24 mouse cellular contexts compared by ENCODE assay signal in the genomic region with DNA sequence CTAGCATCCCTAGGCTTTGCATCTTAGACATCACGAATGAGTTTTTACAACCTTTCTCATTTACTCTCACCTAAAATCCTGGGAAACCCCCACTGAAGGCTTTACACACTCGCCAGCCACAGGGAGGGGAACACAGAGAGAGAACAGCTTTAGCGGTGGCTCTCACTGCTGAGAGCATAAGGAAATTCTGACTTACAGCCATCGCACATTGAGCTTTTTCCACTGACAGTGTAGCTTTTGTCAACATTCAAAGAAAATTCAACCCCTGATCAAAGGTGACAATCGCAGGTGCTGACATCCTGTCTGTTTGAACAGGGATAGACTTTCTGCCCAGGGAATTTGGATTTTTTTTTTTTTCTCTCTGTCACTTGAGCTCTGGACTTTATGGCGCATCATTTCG. TPM values are rescaled to one million over a fixed set of nuclear protein-coding genes. Genes with fewer than 3 reads are reported as not detected.
DNase-seq lines count a peak whose midpoint lies in the region; ATAC-seq and TF ChIP-seq lines count a peak whose summit lies in the region.
"Had no signal": no experiment of that assay in that cellular context is flagged by ENCODE, and none has a peak within 500 bp of the region (broad histone marks: within the 10 kb centered on the region; RNA-seq: fewer than 3 reads in every experiment).

No protein-coding gene starts in this region.

- no peak for DNase-seq in thymus, adult 2 months
- DNase-seq in thymus, adult 18-20 months: no peak
- DNase-seq in T-cell, adult 2 months (ENCODE audit: low spot score): peak; percentile 55
- no peak for DNase-seq in liver, embryonic 13.5 days
- no peak for DNase-seq in ovary, postnatal 10 days (ENCODE audit: low spot score)
- DNase-seq in stomach, postnatal 0 days (ENCODE audit: low spot score): no peak
- no peak for DNase-seq in kidney, adult 8-10 months
- DNase-seq: cerebellum, adult 11 months; cerebellum, adult 9-11 months; gastrocnemius, postnatal 14 days; heart, adult 2 months; heart, postnatal 36 days; kidney, postnatal 4 days; lung, postnatal 36 days had no signal

- 60% methylated on average over 7 of the region's 7 CpGs for WGBS in thymus, adult 2 months
- WGBS in liver, embryonic 13.5 days (ENCODE audit: insufficient replicate concordance): 78% methylated on average over 7 of the region's 7 CpGs
- 71% methylated on average over 7 of the region's 7 CpGs for WGBS in olfactory bulb, adult 2 months
- 66% methylated on average over 7 of the region's 7 CpGs for WGBS in stomach, postnatal 0 days

- H3K4me1 ChIP-seq in thymus, adult 2 months (replicated peaks; ENCODE audit: control insufficient read depth, insufficient read depth, low read length): peaks cover 49% of the 10 kb centered on the region
- peaks cover 50% of the 10 kb centered on the region for H3K4me1 ChIP-seq in liver, embryonic 13.5 days (replicated peaks)
- H3K4me1 ChIP-seq in olfactory bulb, adult 2 months (ENCODE audit: control insufficient read depth, insufficient read depth, low read length): peaks cover 14% of the 10 kb centered on the region; the same call in 1 of the 2 replicates
- no peaks in the 10 kb centered on the region for H3K4me1 ChIP-seq in stomach, postnatal 0 days (replicated peaks; ENCODE audit: control insufficient read depth, insufficient read depth)
- H3K4me1 ChIP-seq: forebrain, embryonic 15.5 days; midbrain, embryonic 13.5 days; neural tube, embryonic 12.5 days had no signal

- no peaks in the 10 kb centered on the region for H3K36me3 ChIP-seq in thymus, adult 2 months (ENCODE audit: control insufficient read depth, insufficient read depth, low read length)
- peaks cover 12% of the 10 kb centered on the region; the same call in 1 of the 2 replicates for H3K36me3 ChIP-seq in liver, embryonic 13.5 days
- no peaks in the 10 kb centered on the region for H3K36me3 ChIP-seq in stomach, postnatal 0 days (ENCODE audit: control insufficient read depth, insufficient read depth, low read length)
- H3K36me3 ChIP-seq: forebrain, embryonic 15.5 days; hindbrain, embryonic 13.5 days; intestine, embryonic 15.5 days; limb, embryonic 13.5 days; lung, embryonic 15.5 days; midbrain, embryonic 13.5 days; neural tube, embryonic 12.5 days had no signal

- H3K9me3 ChIP-seq in liver, embryonic 13.5 days (replicated peaks): peaks cover 4% of the 10 kb centered on the region; the same call in 1 of the 2 replicates
- H3K9me3 ChIP-seq in stomach, postnatal 0 days (ENCODE audit: control insufficient read depth, low read length): no peaks in the 10 kb centered on the region
- H3K9me3 ChIP-seq: forebrain, embryonic 15.5 days; hindbrain, embryonic 13.5 days; intestine, embryonic 15.5 days; limb, embryonic 13.5 days; midbrain, embryonic 13.5 days had no signal

- peak overlapping the region; percentile 66 for H3K27ac ChIP-seq in thymus, adult 2 months (ENCODE audit: control insufficient read depth, insufficient read depth, low read length)
- H3K27ac ChIP-seq in liver, embryonic 13.5 days: peak overlapping the region; percentile 7
- peak overlapping the region; percentile 35; the same call in 1 of the 2 replicates for H3K27ac ChIP-seq in olfactory bulb, adult 2 months (ENCODE audit: insufficient read depth, low read depth, low read length)
- no peak overlapping the region for H3K27ac ChIP-seq in stomach, postnatal 0 days (replicated peaks)
- H3K27ac ChIP-seq: embryonic facial prominence, embryonic 10.5 days; forebrain, embryonic 15.5 days; heart, adult 2 months; hindbrain, embryonic 13.5 days; intestine, embryonic 15.5 days; limb, embryonic 13.5 days; lung, embryonic 15.5 days; midbrain, embryonic 13.5 days; neural tube, embryonic 12.5 days had no signal

- no peak for ATAC-seq in liver, embryonic 13.5 days (ENCODE audit: low read depth)
- ATAC-seq in stomach, postnatal 0 days (ENCODE audit: low FRiP score, low TSS enrichment): no peak
- ATAC-seq: forebrain, embryonic 15.5 days; intestine, embryonic 15.5 days; midbrain, embryonic 13.5 days had no signal

- no peak for TF ChIP-seq POLR2A in thymus, adult 2 months (IDR thresholded peaks at IDR 0.05; ENCODE audit: control insufficient read depth, extremely low read depth, insufficient read depth, low read length, poor library complexity)
- TF ChIP-seq POLR2A in olfactory bulb, adult 2 months (IDR thresholded peaks at IDR 0.05; ENCODE audit: insufficient read depth, low read depth, low read length): no peak

- H3K27me3 ChIP-seq in thymus, adult 2 months (ENCODE audit: control insufficient read depth, insufficient read depth, low read length): no peaks in the 10 kb centered on the region
- H3K27me3 ChIP-seq in liver, embryonic 13.5 days: no peaks in the 10 kb centered on the region
- H3K27me3 ChIP-seq in stomach, postnatal 0 days (ENCODE audit: control insufficient read depth, insufficient read depth, low read length): no peaks in the 10 kb centered on the region
- H3K27me3 ChIP-seq: forebrain, embryonic 15.5 days; hindbrain, embryonic 13.5 days; intestine, embryonic 15.5 days; limb, embryonic 13.5 days; lung, embryonic 15.5 days; megakaryocyte, embryonic 14.5 days; midbrain, embryonic 13.5 days; neural tube, embryonic 12.5 days had no signal

- 0 out of 2 replicates have a peak overlapping the region, but pooled peaks have one; percentile 11 for H3K4me2 ChIP-seq in liver, embryonic 13.5 days
- H3K4me2 ChIP-seq in stomach, postnatal 0 days (replicated peaks; ENCODE audit: low read depth): no peak overlapping the region
- H3K4me2 ChIP-seq: forebrain, embryonic 15.5 days; hindbrain, embryonic 13.5 days; intestine, embryonic 15.5 days; limb, embryonic 13.5 days; lung, embryonic 15.5 days; midbrain, embryonic 13.5 days; neural tube, embryonic 12.5 days had no signal

- H3K9ac ChIP-seq in liver, embryonic 13.5 days: no peak overlapping the region
- no peak overlapping the region for H3K9ac ChIP-seq in stomach, postnatal 0 days (ENCODE audit: low read length)
- H3K9ac ChIP-seq: forebrain, embryonic 15.5 days; hindbrain, embryonic 13.5 days; intestine, embryonic 15.5 days; limb, embryonic 13.5 days; lung, embryonic 15.5 days; midbrain, embryonic 13.5 days; neural tube, embryonic 12.5 days had no signal

- no peak for TF ChIP-seq CTCF in thymus, adult 2 months (IDR thresholded peaks at IDR 0.05; ENCODE audit: borderline replicate concordance, control insufficient read depth, extremely low read depth, insufficient read depth, low read length, poor library complexity)
- no peak for TF ChIP-seq CTCF in olfactory bulb, adult 2 months (IDR thresholded peaks at IDR 0.05; ENCODE audit: insufficient read depth, low read depth, low read length)
- no peak for TF ChIP-seq CTCF in stomach, postnatal 0 days (IDR thresholded peaks at IDR 0.05; ENCODE audit: low read depth)

- no peak for TF ChIP-seq EP300 in stomach, postnatal 0 days (optimal IDR thresholded peaks at IDR 0.05)

- no peak overlapping the region for H3K4me3 ChIP-seq in thymus, adult 2 months (ENCODE audit: control insufficient read depth, insufficient read depth, low read length)
- H3K4me3 ChIP-seq in liver, embryonic 13.5 days (replicated peaks): no peak overlapping the region
- no peak overlapping the region for H3K4me3 ChIP-seq in olfactory bulb, adult 2 months (ENCODE audit: insufficient read depth, low read depth, low read length)
- H3K4me3 ChIP-seq in stomach, postnatal 0 days (ENCODE audit: low read depth, low read length): no peak overlapping the region
- H3K4me3 ChIP-seq: embryonic facial prominence, embryonic 10.5 days; forebrain, embryonic 15.5 days; heart, adult 2 months; hindbrain, embryonic 13.5 days; intestine, embryonic 15.5 days; limb, embryonic 13.5 days; lung, embryonic 15.5 days; megakaryocyte, embryonic 14.5 days; midbrain, embryonic 13.5 days; neural tube, embryonic 12.5 days had no signal

RNA-seq across cellular contexts. Expression of a gene that starts 8.5 kb away (rescaled TPM):
- polyA plus RNA-seq in thymus, adult 2 months (2012; rRNA removed): 178 and 204 TPM in 2 replicates
- polyA plus RNA-seq in liver, embryonic 13.5 days (2015; fragmentation: Nextera tagmentation; extraction: Ambion mirVana): 21.1 and 23.8 TPM in 2 replicates
- 121 TPM in 1 of 2 replicates, not detected in the other for polyA plus RNA-seq in olfactory bulb, adult 2 months (2012; ENCODE audit: insufficient read depth, insufficient read length, low replicate concordance, missing spikeins)
- polyA plus RNA-seq in stomach, postnatal 0 days (2015; fragmentation: Nextera tagmentation; extraction: Ambion mirVana): 16.1 and 17.3 TPM in 2 replicates

RNA-seq across cellular contexts. Expression of a gene that starts 17.1 kb away (rescaled TPM):
- 136 and 161 TPM in 2 replicates for polyA plus RNA-seq in thymus, adult 2 months (2012; rRNA removed)
- 11.1 and 14.6 TPM in 2 replicates for polyA plus RNA-seq in liver, embryonic 13.5 days (2015; fragmentation: Nextera tagmentation; extraction: Ambion mirVana)
- not detected in 2 replicates for polyA plus RNA-seq in olfactory bulb, adult 2 months (2012; ENCODE audit: insufficient read depth, insufficient read length, low replicate concordance, missing spikeins)
- polyA plus RNA-seq in stomach, postnatal 0 days (2015; fragmentation: Nextera tagmentation; extraction: Ambion mirVana): 13.0 and 13.5 TPM in 2 replicates
